Mouse (Mus musculus) WW6 (cell line): Measurements from ENCODE around the gene Gm4498.
"Not testable (repeated sequence)": the region's sequence is repeated elsewhere in the genome, so short reads cannot be mapped to it uniquely, and the experiment has no call there.

Source experiments
- DNase-seq: peaks from one replicate; pipeline ENCODE4 v3.0.0-alpha.2; 2013; ENCODE audit warnings: low read depth, low spot score

The Gm4498 gene

GRCm38 (mm10) chr7:20233728-20234127, at the start of gene Gm4498:
Gm4498 (minus strand) TSS chr7:20233828.
- not testable (repeated sequence) for DNase-seq

GRCm38 (mm10) chr7:20262734-20263133, 29.1 kb upstream of the Gm4498 start, which contains the start of gene Gm5890:
Gm5890 (minus strand) TSS chr7:20262834.
- DNase-seq = not testable (repeated sequence)

- DNase-seq = not testable (repeated sequence)
Observed at GRCm38 (mm10) chr7:20205507-20205906, 28.1 kb downstream of the Gm4498 start, which contains the start of gene Gm6164. Gm6164 (minus strand) TSS chr7:20205607.

- DNase-seq = not testable (repeated sequence)
Observed at GRCm38 (mm10) chr7:20193410-20193809, 40.2 kb downstream of the Gm4498 start, which contains the start of gene Vmn1r95. Vmn1r95 (plus strand) TSS chr7:20193710.
